Mouse (Mus musculus): Measurements from ENCODE around the gene Ptgir. TPM values are rescaled to one million over a fixed set of nuclear protein-coding genes. Genes with fewer than 3 reads are reported as not detected.

Gene Ptgir
- polyA plus RNA-seq, 1 experiment from 2014 or later, result 2.4 TPM

DNA sequence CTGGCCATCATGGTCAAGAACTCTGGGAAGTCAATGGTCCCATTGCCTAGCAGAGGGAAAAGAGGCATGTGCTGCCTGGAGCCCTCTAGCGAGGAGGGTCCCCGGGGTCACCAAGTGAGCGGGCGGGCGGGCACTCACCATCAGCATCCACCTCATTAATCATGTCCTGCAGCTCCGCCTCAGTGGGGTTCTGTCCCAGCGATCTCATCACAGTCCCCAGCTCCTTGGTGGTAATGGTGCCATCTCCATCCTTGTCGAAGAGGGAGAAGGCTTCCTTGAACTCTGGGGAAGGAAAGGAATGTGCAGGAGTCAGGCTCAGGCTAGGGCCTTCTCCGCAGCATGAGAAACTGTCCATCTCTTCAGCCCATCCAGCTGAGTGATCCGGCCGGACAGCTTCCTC, 11.2 kb downstream of the Ptgir start:
- Histone ChIP-seq H3K36me3 (peaks cover 61% of the 10 kb centered on the region), H3K27me3 (no peaks in the 10 kb centered on the region), H3K4me2 (no peak overlapping the region), H3K9ac (no peak overlapping the region), H3K4me3 (no peak overlapping the region), H3K27ac (no peak overlapping the region), H3K4me1 (peaks cover 60% of the 10 kb centered on the region), H3K9me3 (no peaks in the 10 kb centered on the region)
- no peak for ATAC-seq (ENCODE audit: borderline replicate concordance, extremely low read depth, low FRiP score, low TSS enrichment)
- 60% methylated on average over 11 of the region's 11 CpGs for WGBS

DNA sequence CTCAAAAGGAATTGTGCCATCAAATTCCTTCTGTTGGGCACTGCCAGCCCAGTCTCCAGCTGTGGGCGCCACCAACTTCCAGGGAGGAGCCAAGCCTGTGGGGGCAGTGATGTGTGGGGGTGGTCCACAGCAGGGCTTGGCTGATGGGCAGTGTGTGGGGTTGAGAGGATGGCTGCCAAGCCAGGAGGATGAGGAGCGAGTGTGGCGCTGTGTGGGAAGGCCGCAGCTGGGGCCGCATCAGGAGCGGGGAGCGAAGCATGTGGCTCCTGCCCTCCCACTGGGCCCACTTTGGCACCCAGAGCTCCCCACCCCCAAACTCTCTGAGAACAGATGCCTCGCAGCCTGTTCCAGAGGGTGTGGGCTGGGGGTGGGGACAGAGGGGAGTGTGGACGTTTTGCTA, 11.7 kb downstream of the Ptgir start:
- Histone ChIP-seq H3K4me2 (no peak overlapping the region), H3K27me3 (no peaks in the 10 kb centered on the region), H3K9me3 (no peaks in the 10 kb centered on the region), H3K36me3 (peaks cover 61% of the 10 kb centered on the region), H3K4me1 (peaks cover 65% of the 10 kb centered on the region), H3K27ac (no peak overlapping the region), H3K4me3 (no peak overlapping the region), H3K9ac (peak overlapping the region; percentile 24; the same call in 1 of the 2 replicates)
- 75% methylated on average over 9 of the region's 9 CpGs for WGBS
- ATAC-seq (ENCODE audit: borderline replicate concordance, extremely low read depth, low FRiP score, low TSS enrichment), result no peak

DNA sequence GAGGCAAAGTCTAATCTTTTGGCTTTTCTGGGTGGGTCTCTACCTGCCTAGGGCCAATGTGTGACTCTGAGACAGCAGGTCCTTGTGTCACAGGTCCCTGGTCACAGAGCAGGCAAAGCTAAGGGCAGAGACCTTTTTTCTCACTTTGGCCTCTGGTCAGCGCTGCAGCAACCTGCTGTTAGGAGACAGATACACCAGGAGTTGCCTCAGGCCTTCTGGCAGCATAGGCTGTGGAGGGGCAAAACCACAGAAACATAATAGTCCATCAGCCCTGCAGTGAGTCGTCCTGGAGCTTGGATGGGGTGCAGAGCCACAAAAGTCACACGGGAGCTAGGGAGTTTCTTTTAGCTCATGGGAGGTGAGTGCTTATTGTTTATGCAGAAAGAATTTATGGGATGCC, 12.4 kb downstream of the Ptgir start:
- no peaks in the 10 kb centered on the region for H3K27me3 ChIP-seq
- no peak overlapping the region for H3K27ac ChIP-seq
- H3K9me3 ChIP-seq, result no peaks in the 10 kb centered on the region
- H3K4me1 ChIP-seq, result peaks cover 65% of the 10 kb centered on the region
- whole genome bisulfite sequencing, result 69% methylated on average over 3 of the region's 3 CpGs
- peaks cover 61% of the 10 kb centered on the region for H3K36me3 ChIP-seq
- no peak overlapping the region for H3K4me3 ChIP-seq
- H3K9ac ChIP-seq, result no peak overlapping the region
- ATAC-seq (ENCODE audit: borderline replicate concordance, extremely low read depth, low FRiP score, low TSS enrichment), result no peak
- no peak overlapping the region for H3K4me2 ChIP-seq

DNA sequence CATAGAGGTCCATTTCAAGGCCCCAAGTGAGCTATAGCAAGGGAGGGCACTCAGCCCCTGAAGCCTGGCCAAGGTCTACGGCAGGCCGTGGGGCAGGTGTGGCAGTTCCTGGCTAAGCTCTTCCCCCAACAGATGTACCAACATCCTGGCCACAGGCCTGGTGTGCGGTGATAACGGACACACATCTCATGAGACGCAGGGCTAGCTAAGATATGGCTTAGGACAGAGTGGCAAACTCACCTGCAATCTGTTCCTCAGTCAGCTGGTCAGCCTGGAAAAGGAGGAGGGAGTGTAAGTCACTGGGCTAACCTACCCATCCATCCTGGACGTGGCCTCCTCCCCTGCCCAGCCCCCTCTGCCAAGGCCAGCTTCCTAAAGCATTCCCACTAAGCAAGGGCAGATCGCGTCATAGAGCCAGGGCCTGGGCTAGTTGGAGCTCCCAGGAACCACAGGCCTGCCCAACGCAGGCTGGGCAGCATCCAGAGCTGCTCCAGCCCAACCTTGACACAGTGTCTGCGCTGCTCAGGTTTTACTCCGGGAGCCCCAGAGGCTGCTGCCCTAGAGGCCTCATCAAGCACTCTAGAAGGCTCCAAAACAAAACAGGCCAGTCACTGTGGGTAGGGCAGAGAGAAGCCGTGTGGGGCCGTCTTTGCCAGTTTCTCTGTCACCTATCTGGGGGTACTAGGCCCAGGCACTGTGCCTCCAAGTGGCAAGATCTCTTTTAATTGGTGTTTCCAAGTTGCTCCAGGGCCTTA, 13.3 kb downstream of the Ptgir start:
- 0 out of 2 replicates have a peak overlapping the region, but pooled peaks have one; percentile 15 for H3K27ac ChIP-seq
- H3K4me1 ChIP-seq, result peaks cover 65% of the 10 kb centered on the region
- H3K9me3 ChIP-seq, result no peaks in the 10 kb centered on the region
- H3K4me3 ChIP-seq, result no peak overlapping the region
- WGBS, result 73% methylated on average over 13 of the region's 13 CpGs
- no peaks in the 10 kb centered on the region for H3K27me3 ChIP-seq
- no peak for ATAC-seq (ENCODE audit: borderline replicate concordance, extremely low read depth, low FRiP score, low TSS enrichment)
- H3K36me3 ChIP-seq, result peaks cover 55% of the 10 kb centered on the region
- no peak overlapping the region for H3K4me2 ChIP-seq
- H3K9ac ChIP-seq, result peak overlapping the region; percentile 19; the same call in 1 of the 2 replicates

DNA sequence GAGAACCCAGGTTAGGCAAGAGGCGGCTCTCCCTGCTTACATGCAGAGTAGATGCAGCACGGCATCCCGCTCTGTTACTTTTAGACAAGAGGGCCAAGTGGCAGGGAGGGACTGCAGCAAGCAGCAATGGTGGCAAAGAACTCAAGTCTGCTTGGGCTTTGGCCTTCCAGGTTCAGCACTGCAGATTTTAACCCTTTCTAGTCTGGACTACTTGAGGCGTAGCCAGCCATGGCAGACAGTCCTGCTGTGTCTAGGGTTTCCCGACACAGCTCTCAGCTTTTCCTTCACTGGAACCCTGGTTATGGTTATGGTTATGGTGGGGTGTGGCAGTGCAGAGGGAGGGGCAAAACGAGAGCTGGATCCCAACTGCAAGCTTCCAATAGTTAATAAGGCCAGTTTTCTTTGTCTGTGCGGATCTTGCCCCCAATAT, 13.9 kb downstream of the Ptgir start:
- Histone ChIP-seq H3K27me3 (no peaks in the 10 kb centered on the region), H3K4me2 (no peak overlapping the region), H3K27ac (0 out of 2 replicates have a peak overlapping the region, but pooled peaks have one; percentile 15), H3K4me3 (no peak overlapping the region), H3K9ac (peak overlapping the region; percentile 19; the same call in 1 of the 2 replicates), H3K9me3 (no peaks in the 10 kb centered on the region), H3K4me1 (peaks cover 65% of the 10 kb centered on the region), H3K36me3 (peaks cover 49% of the 10 kb centered on the region)
- no peak for ATAC-seq (ENCODE audit: borderline replicate concordance, extremely low read depth, low FRiP score, low TSS enrichment)
- WGBS, result 79% methylated on average over 7 of the region's 7 CpGs

DNA sequence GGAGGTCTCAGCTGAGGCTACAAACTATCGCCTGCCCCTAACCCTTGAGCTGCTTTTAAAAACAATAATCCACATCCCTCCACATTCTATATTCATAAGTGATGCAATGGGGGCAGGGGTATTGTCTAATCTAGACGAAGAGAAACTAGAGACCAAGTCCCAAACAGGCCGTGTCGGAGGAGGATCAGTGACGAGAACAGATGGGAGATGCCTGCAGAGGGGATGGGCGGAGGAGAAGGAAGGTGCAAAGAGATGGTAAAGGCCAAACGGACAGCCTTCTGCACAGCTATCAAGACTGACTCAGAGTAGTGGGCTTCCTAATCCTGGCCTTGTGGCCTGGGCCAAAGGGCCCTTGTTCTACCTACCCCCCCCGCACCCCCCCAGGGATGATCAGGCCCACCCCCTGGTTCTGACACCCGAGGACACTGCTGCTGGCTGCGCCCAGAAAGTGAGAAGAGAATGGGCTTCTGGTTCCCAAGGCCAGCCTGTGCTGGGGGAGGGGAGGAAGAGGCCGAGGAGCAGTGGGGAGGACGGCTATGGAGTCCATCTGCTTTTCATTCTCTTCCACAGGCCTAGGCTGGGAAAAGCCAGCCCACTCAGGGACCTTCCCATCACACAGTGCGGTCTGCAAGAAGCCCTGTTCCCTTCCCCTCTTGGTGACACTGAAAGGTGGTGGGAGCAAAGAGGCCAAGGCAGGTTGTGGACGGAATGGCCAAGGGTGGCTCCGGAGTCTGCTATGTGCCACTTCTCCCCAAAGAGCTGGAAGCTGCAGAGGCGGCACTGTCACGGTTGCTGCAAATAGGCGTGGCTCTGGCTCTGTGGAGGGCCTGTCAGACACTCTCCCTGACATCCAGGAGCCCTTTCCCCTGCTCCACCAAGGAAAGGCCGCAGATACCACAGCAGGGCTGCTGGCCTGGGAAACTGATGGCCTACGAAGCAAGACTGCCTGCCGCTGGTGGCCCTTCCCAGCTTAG, 14.8 kb downstream of the Ptgir start:
- Histone ChIP-seq H3K9me3 (no peaks in the 10 kb centered on the region), H3K9ac (peak overlapping the region; percentile 99), H3K36me3 (peaks cover 41% of the 10 kb centered on the region), H3K27ac (peak overlapping the region; percentile 49), H3K4me1 (peaks cover 57% of the 10 kb centered on the region), H3K27me3 (no peaks in the 10 kb centered on the region), H3K4me2 (peak overlapping the region; percentile 66), H3K4me3 (peak overlapping the region; percentile 92)
- 52% methylated on average over 21 of the region's 21 CpGs for WGBS
- ATAC-seq (ENCODE audit: borderline replicate concordance, extremely low read depth, low FRiP score, low TSS enrichment), result no peak

DNA sequence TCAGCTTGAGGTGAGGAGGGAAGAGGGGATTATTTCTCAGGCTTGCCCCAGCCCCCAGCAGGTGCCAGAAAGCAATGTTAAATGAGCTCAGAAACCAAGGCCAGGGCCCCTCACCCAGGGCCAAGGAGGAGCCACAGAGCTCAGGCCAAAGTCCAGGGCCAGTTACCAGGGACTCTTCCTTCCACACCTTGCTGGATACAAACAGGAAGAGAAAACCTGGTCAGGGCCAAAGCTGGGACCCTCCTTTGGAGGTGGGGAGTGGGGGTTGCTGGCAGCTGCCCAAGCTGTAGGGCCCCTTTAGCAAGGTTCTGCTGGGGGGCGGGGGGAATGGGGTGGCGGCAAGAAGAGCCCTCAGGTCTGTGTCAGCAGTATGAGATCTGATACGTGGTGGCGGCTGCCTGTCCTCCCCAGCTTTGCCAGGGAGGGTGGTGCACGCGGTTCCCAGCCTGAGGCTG, 15.6 kb downstream of the Ptgir start:
- WGBS, result 18% methylated on average over 6 of the region's 6 CpGs
- ATAC-seq (ENCODE audit: borderline replicate concordance, extremely low read depth, low FRiP score, low TSS enrichment), result no peak
- Histone ChIP-seq H3K36me3 (peaks cover 34% of the 10 kb centered on the region), H3K4me3 (peak overlapping the region; percentile 92), H3K4me1 (peaks cover 49% of the 10 kb centered on the region), H3K27ac (peak overlapping the region; percentile 49; the same call in 1 of the 2 replicates), H3K9me3 (no peaks in the 10 kb centered on the region), H3K4me2 (peak overlapping the region; percentile 66), H3K9ac (peak overlapping the region; percentile 99), H3K27me3 (no peaks in the 10 kb centered on the region)

DNA sequence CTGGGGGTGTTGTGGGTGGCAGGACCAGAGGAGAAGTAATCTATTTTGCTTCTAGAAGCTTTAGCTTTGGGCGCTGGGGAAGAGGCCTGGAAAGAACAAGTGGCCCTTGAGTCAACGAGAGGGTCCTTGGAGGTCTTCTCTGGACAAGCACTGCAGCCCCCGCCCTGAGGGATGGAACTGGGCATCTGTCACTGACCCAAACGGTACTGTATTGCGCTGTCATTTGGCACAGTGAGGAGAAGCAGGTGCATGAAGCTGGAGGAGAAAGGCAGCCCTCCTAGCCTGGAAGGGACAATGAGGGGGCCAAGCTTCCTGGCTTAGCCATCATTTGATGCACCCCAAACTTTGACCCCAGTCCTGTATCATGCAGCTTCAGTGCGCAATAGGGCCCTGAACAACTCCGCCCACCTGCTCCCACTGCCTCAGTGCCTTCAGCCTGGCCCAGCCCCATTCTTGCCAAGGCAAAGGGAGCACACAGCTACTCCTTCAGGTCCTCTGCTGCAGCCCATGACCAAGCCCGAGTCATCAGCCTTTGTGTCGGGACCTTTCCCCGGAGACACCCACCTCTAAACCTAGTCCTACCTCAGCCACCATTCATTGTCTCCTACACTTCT, 16.2 kb downstream of the Ptgir start:
- Histone ChIP-seq H3K4me3 (peak overlapping the region; percentile 92), H3K36me3 (peaks cover 28% of the 10 kb centered on the region), H3K27me3 (no peaks in the 10 kb centered on the region), H3K9ac (peak overlapping the region; percentile 99), H3K9me3 (no peaks in the 10 kb centered on the region), H3K4me2 (peak overlapping the region; percentile 66), H3K27ac (0 out of 2 replicates have a peak overlapping the region, but pooled peaks have one; percentile 10), H3K4me1 (peaks cover 47% of the 10 kb centered on the region)
- ATAC-seq (ENCODE audit: borderline replicate concordance, extremely low read depth, low FRiP score, low TSS enrichment), result no peak
- 45% methylated on average over 10 of the region's 10 CpGs for WGBS

DNA sequence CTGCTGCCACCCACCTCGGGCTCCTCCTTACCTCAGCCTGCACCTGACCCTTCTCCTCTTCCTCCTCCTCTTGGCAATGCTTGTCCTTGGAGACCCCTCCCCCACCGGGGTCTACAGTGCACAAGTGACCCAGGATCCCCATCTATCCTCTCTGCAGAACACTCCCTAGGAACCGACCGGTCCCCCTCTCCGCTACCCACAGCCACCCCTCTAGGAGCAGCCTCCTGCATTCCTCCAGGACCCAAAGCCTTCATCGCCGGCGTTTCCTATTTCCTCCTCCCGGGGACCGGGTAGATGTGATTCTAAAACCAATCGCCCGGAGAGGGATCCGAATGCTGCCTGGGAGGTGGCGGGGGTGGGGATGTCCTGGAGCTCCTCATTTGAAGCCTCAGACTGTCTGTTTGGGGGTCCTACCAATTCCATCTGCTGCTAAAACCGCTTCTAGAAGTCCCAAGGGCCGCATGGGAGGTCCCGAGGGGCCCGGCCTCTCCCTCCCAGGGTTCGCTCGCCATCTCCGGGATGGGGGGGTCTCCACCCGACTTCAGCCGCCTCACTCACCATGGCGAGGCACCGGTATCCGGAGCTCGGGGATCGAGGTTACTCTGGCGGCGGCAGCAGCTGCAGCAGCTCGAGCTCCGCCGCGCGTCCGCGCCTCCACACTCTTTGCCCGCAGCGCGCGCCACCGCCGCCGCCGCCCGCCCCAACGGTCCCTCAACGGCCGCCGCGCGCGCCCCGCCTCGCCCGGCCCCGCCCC, 17.2 kb downstream of the Ptgir start:
- ATAC-seq (ENCODE audit: borderline replicate concordance, extremely low read depth, low FRiP score, low TSS enrichment), result no peak; the same call in 1 of the 2 replicates
- Histone ChIP-seq H3K4me1 (peaks cover 39% of the 10 kb centered on the region), H3K27ac (peak overlapping the region; percentile 95), H3K36me3 (peaks cover 18% of the 10 kb centered on the region), H3K4me3 (peak overlapping the region; percentile 92), H3K27me3 (no peaks in the 10 kb centered on the region), H3K9me3 (no peaks in the 10 kb centered on the region), H3K9ac (peak overlapping the region; percentile 99), H3K4me2 (peak overlapping the region; percentile 66)
- WGBS, result under 1% methylated on average over 57 of the region's 57 CpGs

DNA sequence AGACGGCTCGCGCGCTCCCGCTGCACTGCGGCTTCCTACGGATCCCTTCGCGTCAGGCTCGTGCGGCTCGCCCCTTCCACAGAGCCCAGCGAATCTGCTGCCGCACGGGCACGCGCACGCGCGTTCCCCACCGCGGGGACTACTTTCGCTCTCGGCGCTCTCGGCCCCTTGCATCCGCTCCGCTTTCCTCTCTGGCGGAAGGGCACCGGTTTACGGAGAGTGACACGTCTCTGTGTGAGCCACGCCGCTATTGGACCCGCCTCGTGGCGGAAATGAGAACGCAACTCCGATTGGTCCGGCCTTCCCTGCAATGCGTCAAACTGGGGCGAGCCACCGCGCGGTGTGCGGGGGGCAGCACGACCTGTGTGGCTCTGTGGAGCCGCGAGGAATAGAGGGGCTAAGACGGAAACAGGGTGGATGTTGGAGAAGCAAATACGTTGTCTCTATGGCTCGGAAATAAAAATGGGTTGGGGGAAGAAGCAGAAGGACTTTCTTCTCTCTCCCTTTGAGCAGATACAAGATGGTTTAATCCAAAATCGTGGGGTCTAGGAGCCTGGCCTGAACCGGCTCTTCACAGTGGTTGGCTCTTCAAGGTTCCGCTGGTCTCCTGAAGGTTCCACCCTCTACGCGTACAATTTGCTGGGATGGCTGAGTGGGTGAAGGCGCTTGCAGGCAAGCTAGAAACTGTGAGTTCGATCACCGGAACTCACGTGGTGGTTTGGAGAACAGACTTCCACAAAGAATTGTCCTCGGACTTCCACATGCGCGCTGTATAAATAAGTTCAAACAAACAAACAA, 17.9 kb downstream of the Ptgir start, which contains the start of gene Calm3:
Calm3 (minus strand) TSS at position 78 of the 798 bp plus-strand sequence.
- WGBS, result 2% methylated on average over 64 of the region's 64 CpGs
- peak; percentile 93 for ATAC-seq (ENCODE audit: borderline replicate concordance, extremely low read depth, low FRiP score, low TSS enrichment)

More for the DNA sequence above, 17.9 kb downstream of the Ptgir start, which contains the start of gene Calm3:
- H3K4me3 ChIP-seq, result peak within 1 kb of the TSS; percentile 92
- peak within 1 kb of the TSS; percentile 95 for H3K27ac ChIP-seq
- peak within 1 kb of the TSS; percentile 66 for H3K4me2 ChIP-seq
- no peaks in the 10 kb centered on the region for H3K9me3 ChIP-seq
- H3K9ac ChIP-seq, result peak within 1 kb of the TSS; percentile 99
- peaks cover 35% of the 10 kb centered on the region for H3K4me1 ChIP-seq
- H3K36me3 ChIP-seq, result peaks cover 12% of the 10 kb centered on the region
- no peaks in the 10 kb centered on the region for H3K27me3 ChIP-seq

Measured in lung, embryonic 15.5 days (tissue).